Mouse (Mus musculus): Measurements from ENCODE around the gene Kif6.

Gene Kif6

DNA sequence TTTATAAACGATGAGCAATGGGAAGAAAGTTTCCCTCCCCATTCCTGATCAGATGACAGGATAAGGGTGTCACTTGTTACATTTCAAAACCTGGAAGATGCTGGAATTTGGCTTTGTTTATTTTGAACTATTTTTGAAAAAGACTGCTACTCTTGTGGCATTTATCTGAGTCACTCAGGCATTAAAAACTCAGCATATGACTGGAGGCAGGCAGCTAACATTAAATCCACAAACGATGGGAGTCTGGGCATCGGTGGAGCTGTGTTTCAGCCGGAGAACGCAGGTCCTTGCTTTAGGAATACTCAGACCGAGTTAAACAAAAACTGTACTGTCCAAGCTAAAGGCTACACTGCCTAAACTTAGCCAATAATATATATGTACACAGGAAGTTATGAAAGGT, 46.7 kb downstream of the Kif6 start:
- DNase-seq (ENCODE audit: extremely low spot score): no peak

DNA sequence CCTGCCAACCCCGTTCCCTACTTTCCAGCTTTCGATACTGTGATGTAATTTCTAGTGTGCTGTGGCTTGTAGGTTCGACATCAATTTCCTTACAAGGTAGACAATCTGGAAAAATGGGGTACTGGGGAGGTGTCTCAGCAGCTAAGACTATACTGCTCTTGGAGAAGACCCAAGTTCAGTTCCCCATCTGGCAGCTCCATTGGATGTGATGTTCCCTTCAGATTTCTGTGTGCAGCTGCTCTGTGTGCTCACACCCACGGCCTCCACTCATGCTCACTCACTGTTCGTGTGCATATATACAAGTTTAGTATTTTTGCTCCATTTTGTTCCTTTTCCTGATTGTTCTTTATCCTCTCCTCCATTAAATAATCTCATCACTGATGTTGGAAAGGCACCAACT, 51.8 kb downstream of the Kif6 start:
- DNase-seq (ENCODE audit: extremely low spot score): no peak

DNA sequence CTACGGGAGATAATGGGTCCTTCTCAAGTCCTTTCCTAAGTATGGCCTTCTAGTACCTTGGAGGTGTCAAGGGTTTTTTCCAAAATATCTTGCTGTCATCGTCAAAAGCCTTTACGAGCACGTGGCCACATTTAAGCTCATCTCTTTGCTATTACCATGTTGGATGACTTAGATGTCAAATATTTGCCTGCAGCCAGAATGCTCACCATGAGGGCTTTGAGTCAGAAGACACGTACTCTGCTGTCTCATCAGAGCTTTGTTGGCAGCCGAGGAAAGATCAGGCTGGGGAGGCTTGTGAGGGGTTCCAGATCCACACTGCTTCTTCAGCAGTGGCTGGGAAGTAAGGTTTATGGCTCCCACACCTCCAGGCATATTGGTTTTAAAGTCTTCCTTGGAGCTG, 53.4 kb downstream of the Kif6 start:
- no peak for DNase-seq (ENCODE audit: extremely low spot score)

- DNase-seq (ENCODE audit: extremely low spot score): no peak
These were observed 57.0 kb downstream of the Kif6 start for GRCm38 (mm10) chr17:49671921-49672339.

- DNase-seq (ENCODE audit: extremely low spot score): no peak
These were observed 57.5 kb downstream of the Kif6 start for GRCm38 (mm10) chr17:49672421-49672820.

GRCm38 (mm10) chr17:49675629-49676028, 60.7 kb downstream of the Kif6 start:
- no peak for DNase-seq (ENCODE audit: extremely low spot score)

GRCm38 (mm10) chr17:49681410-49681809, 66.5 kb downstream of the Kif6 start:
- DNase-seq (ENCODE audit: extremely low spot score): no peak

- no peak for DNase-seq (ENCODE audit: extremely low spot score)
These were observed 69.2 kb downstream of the Kif6 start for GRCm38 (mm10) chr17:49684146-49684545.

- DNase-seq (ENCODE audit: extremely low spot score): no peak
These were observed 75.9 kb downstream of the Kif6 start for GRCm38 (mm10) chr17:49690607-49691454.

DNA sequence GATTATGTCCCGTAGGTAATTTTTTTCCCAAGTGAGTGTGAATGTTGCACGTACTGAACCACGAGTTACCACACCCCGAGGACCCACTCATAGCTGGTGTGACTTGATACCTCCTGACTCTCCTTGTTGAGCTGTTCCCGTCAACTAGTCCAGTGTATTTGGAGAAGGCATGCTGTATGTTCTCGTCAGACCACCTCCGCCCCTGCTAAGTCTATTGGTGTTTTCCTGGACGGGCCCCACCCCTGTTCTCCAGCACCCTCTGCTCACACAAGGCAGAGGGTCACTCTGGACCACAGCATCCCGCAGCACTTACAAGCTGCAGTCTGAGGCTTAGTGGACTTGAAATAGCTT, 76.5 kb downstream of the Kif6 start:
- no peak for DNase-seq (ENCODE audit: extremely low spot score)

DNA sequence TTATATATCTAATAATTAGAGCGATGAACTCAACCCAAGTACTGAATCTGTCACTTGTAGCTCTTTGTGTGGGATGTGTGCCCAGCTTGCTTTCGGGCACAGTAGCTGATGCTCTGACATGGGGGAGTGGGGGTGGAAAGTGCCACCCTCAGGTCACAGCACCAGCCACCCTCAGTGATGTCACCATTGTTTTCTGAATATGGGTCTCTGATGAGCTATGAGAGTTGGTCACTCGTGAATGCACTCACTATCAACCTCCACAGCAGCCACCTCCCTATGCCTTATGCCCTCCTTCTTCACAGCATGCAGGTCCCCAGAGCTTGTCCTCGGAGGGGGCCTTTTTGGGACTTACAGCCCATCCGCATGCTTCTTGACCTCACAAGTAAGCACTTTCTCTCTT, 78.3 kb downstream of the Kif6 start:
- DNase-seq (ENCODE audit: extremely low spot score): no peak

DNA sequence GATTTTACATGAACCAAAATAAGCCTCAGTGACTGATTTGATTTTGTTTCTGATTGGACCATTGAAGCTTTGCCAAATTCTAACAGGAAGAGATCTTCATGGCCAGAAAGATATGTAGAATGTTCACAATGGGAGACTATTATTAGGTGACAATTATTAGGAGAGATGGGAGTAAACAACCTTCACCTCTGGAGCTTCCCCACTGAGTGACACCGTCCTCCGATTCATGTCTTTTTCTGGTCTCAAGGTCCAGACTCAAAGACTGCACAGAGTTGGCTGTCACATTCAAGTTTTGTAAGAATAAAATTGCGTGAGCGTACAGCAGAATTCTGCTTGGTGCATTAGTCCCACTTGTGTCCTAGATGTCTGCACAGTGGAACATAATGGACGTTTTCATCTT, 82.3 kb downstream of the Kif6 start:
- no peak for DNase-seq (ENCODE audit: extremely low spot score)

- no peak for DNase-seq (ENCODE audit: extremely low spot score)
These were observed 88.7 kb downstream of the Kif6 start for GRCm38 (mm10) chr17:49703492-49704249.

- DNase-seq (ENCODE audit: extremely low spot score): no peak
These were observed 94.3 kb downstream of the Kif6 start for GRCm38 (mm10) chr17:49709192-49709591.

DNA sequence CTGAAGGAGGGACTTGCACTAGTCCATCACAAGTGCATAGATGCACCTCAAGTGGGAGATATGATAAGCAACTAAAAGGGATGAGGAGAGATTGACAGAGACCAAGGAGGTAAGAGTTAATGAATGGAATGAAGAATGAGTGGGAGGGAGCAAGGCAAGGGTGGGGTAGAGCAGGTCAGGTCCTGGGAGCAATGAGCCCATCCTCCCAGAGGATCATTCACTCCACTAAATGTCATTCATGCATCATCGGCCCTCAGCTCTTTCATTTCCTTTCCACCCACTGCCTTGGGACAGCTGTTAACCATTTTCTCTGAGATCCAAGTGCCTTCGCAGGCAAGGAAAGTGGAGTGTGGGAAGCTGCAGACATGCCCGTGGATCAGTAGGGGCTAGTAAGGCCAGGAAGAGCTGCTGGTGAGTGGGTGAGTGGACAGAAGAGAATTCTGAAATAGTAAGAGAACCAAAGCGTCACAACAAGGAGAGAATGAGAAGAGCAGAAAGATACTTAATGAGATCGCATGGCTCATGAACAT, 95.2 kb downstream of the Kif6 start:
- no peak for DNase-seq (ENCODE audit: extremely low spot score)

- no peak for DNase-seq (ENCODE audit: extremely low spot score)
These were observed 111.3 kb downstream of the Kif6 start for GRCm38 (mm10) chr17:49726206-49726605.

GRCm38 (mm10) chr17:49726976-49727375, 112.0 kb downstream of the Kif6 start:
- no peak for DNase-seq (ENCODE audit: extremely low spot score)

- DNase-seq (ENCODE audit: extremely low spot score): no peak
These were observed 112.6 kb downstream of the Kif6 start for GRCm38 (mm10) chr17:49727428-49728045.

- DNase-seq (ENCODE audit: extremely low spot score): no peak
These were observed 114.9 kb downstream of the Kif6 start for GRCm38 (mm10) chr17:49729856-49730255.

- no peak for DNase-seq (ENCODE audit: extremely low spot score)
These were observed 117.8 kb downstream of the Kif6 start for GRCm38 (mm10) chr17:49732706-49733105.

- no peak for DNase-seq (ENCODE audit: extremely low spot score)
These were observed 119.1 kb downstream of the Kif6 start for GRCm38 (mm10) chr17:49734079-49734478.

DNA sequence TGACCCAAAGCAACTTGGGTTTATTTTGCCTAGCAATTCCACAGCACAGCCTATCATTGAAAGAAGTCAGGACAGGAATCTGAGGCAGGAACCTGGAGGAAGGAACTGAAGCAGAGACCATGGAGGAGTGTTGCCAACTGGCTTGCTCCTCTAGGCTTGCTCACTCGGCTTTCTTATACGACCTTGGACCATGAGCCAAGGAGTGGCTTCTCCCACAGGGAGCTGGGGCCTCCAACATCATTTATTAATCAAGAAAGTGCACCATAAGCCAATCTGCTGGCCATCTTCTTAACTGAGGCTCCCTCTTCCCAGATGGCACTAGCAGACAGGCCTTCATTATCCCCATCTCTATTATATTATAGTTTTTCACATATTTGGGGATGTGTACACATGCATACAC, 119.8 kb downstream of the Kif6 start:
- DNase-seq (ENCODE audit: extremely low spot score): no peak

DNA sequence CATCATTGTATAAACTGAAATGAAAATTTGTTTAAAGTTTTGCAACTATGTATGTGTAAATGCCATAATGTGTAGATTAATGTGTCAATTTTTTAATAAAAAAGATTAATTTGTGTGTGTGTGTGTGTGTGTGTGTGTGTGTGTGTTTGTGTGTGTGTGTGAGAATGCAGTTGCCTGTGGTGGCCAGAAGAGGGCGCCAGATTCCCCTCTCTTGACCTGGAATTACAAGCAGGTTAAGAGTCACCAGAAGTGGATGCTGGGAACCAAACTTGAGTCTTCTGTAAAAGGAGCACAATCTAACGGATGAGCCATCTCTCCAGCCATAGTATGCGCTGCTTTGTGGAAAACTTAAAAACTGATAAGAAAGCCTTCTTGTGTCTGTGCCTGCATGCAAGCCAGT, 121.4 kb downstream of the Kif6 start:
- DNase-seq (ENCODE audit: extremely low spot score): no peak
